Mouse (Mus musculus) layer of hippocampus, adult 2 months (tissue): ENCODE data around the gene Hist1h2ad. TPM values are rescaled to one million over a fixed set of nuclear protein-coding genes. Genes with fewer than 3 reads are reported as not detected.

Source experiments
- DNase-seq, 2 experiments: peaks; one replicate each; pipeline ENCODE4 v3.0.0; 2022; ENCODE audit warnings: low spot score in 2 of 2
- H3K27ac ChIP-seq: fragments of 200-600 bp; 2 replicates; pipeline ENCODE4 v1.8.1; 2022
- H3K4me3 ChIP-seq: fragments of 200-600 bp; 2 replicates; pipeline ENCODE4 v1.8.1; 2022; ENCODE audit warnings: mild to moderate bottlenecking
- CTCF ChIP-seq: fragments of 200-600 bp; conservative IDR thresholded peaks from 2 replicates; pipeline ENCODE4 v1.8.1; 2022; ENCODE audit warnings: antibody characterized with exemption, mild to moderate bottlenecking, moderate library complexity
- long read RNA-seq, 2 experiments: library from polyadenylated mRNA; stranded (forward); transcript quantifications; one replicate each; pipeline ENCODE4 v2.0.0; 2021; ENCODE audit warnings: borderline mapping rate in 2 of 2
- total RNA-seq, 2 experiments: library from RNA; stranded (reverse); gene quantifications; 2 replicates each; pipeline ENCODE4 v1.2.3; 2021

Hist1h2ad gene
- total RNA-seq, result 10 to 100 TPM in 1 of 2 experiments, 1 to 10 TPM in 1; 5.0 to 13.0 TPM
- long read RNA-seq, experiment 1, result 0 reads
- long read RNA-seq, experiment 2, result 0 reads

DNA sequence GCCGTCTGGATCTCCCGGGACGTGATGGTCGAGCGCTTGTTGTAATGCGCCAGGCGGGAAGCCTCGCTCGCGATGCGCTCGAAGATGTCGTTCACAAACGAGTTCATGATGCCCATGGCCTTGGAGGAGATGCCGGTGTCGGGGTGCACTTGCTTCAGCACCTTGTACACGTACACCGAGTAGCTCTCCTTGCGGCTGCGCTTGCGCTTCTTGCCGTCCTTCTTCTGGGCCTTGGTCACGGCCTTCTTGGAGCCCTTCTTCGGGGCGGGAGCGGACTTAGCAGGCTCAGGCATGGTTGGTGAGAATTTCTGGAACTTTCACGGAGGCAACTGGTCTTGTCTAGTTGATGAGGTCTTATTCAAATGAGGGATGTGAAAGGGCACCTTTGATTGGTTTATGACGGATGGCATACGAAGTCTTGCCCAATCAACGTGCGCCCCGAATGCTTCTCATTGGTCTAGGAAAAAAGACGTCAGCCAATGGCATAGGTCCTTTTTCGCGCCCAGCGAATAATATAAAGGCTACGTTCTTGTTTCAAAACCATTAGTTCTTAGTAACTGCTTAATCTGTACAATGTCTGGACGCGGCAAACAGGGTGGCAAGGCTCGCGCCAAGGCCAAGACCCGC, at the start of gene Hist1h2ad, which contains the start of gene Hist1h2bf:
Hist1h2ad (plus strand) TSS at position 484 of the 627 bp plus-strand sequence.
Hist1h2bf (minus strand) TSS at position 299 of the 627 bp plus-strand sequence.
- peak; percentile 89 to 97 for DNase-seq
- TF ChIP-seq CTCF, result 0 out of 2 replicates have a peak, but pooled peaks have one; percentile 6
- H3K4me3 ChIP-seq, result peak within 1 kb of the TSS; percentile 73
- peak within 1 kb of the TSS; percentile 76 for H3K27ac ChIP-seq

- peak; percentile 73 to 87 for DNase-seq
- H3K27ac ChIP-seq, result no peak overlapping the region
- peak; percentile 99 for TF ChIP-seq CTCF
- H3K4me3 ChIP-seq, result no peak overlapping the region
Measured at GRCm38 (mm10) chr13:23524654-23525053, 49.5 kb upstream of the Hist1h2ad start.

DNA sequence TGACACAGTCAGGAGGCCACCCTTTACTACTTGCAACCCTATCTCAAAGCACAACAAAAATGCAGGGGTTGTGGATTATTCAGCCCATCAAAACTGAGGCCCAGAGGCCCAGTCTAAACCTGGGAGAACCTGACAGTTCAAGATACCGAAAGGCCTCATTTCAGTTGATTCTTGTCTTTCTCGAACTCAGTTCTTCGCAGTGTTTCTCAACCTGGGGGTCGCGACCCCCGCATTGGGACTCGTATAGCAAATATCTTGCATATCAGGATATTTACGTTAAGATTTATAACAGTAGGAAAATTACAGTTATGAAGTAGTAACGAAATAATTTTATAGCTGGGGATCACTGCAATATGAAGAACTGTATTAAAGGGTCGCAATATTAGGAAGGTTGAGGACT, 48.3 kb upstream of the Hist1h2ad start:
- DNase-seq, result no peak
- TF ChIP-seq CTCF, result no peak
- H3K27ac ChIP-seq, result no peak overlapping the region
- H3K4me3 ChIP-seq, result peak overlapping the region; percentile 67

- peak overlapping the region; percentile 67 for H3K4me3 ChIP-seq
- no peak for TF ChIP-seq CTCF
- H3K27ac ChIP-seq, result peak overlapping the region; percentile 64
- DNase-seq, result peak; percentile 91 to 97
Measured at GRCm38 (mm10) chr13:23526312-23526711, 47.9 kb upstream of the Hist1h2ad start.

DNA sequence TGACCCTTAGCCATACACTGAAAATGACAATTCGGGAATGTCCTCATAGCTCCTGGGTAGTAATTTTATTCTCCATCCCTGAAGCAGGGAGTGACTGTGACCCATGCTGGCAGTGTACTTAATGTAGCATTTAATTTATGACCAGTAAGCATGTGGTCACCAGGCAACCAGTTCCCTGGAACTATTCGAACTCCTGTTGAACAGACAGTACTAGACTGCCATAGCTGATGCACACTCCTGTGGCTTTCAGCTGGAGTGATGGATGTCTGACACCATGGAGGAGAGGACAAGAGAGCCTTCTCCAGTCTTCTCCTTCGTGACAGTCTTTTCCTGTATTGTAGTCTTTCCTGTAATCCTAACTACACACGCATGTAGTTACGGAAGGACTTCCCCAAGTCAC, 45.2 kb upstream of the Hist1h2ad start:
- no peak for DNase-seq
- TF ChIP-seq CTCF, result no peak
- H3K4me3 ChIP-seq, result no peak overlapping the region
- no peak overlapping the region for H3K27ac ChIP-seq

DNA sequence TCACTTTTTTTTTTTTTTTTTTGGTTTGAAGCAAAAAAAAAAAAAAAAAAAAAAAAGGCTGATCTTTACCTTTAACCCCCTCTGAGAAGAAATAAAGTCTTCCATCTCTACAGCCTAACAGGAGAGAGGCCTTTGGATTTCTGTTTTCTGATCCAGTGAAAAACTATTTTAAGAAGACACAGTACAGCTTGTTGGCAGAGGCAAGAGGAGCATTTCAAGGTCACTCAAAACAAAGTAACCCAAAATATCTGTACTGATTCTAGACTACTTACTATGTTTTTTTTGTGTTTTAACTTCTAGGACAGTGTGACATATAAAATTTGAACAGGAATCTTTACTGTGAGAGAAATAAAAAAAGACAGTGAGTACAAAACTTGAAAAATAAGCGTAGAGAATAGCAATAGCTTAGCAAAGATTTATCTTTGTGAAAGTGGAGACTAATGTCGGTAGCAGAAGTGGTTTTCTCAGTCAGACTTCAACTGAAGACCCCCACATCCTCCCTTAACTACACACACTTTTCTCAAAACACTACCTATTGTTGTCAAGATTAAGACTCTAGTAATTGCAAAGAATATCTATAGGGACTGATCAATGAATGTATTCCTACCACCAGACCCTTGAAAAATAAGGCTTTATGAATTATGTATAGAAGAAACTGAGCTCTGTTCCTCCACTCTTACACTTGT, 44.6 kb upstream of the Hist1h2ad start:
- TF ChIP-seq CTCF, result no peak
- Histone ChIP-seq H3K4me3 (peak overlapping the region; percentile 68), H3K27ac (no peak overlapping the region)
- DNase-seq, result no peak

DNA sequence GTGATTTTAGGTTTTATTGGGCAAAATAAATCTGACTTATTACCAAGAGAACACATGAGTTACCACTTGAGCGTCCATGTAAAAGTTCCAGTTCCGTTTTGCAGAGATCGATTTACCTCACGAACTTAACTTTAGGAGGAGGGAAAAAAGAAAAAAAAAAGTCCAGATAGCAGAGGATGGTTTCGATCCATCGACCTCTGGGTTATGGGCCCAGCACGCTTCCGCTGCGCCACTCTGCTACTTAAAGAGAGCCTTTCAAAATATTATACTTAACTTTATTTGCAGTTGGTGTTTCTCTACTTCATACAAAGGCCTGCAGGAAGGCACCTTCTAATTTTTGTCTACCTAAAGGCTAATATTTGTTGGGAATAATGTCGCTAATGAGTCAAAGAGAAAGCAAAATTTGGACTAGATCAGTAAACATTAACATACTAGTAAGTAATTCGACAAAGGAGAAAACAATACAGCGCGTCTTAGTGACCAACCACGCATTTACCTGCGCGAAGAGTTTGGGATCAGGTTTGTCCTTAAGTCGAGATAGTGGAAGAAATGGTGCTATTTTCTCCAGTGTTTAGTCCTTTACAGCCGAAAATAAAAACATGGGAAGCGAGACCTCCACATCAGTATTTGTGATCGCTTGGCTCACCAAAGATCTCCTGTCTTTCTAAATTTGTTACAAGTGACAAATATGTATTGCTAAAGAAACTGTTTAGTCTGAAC, 43.8 kb upstream of the Hist1h2ad start:
- Histone ChIP-seq H3K27ac (peak overlapping the region; percentile 97), H3K4me3 (peak overlapping the region; percentile 68)
- no peak for TF ChIP-seq CTCF
- peak; percentile 67 to 70 for DNase-seq

DNA sequence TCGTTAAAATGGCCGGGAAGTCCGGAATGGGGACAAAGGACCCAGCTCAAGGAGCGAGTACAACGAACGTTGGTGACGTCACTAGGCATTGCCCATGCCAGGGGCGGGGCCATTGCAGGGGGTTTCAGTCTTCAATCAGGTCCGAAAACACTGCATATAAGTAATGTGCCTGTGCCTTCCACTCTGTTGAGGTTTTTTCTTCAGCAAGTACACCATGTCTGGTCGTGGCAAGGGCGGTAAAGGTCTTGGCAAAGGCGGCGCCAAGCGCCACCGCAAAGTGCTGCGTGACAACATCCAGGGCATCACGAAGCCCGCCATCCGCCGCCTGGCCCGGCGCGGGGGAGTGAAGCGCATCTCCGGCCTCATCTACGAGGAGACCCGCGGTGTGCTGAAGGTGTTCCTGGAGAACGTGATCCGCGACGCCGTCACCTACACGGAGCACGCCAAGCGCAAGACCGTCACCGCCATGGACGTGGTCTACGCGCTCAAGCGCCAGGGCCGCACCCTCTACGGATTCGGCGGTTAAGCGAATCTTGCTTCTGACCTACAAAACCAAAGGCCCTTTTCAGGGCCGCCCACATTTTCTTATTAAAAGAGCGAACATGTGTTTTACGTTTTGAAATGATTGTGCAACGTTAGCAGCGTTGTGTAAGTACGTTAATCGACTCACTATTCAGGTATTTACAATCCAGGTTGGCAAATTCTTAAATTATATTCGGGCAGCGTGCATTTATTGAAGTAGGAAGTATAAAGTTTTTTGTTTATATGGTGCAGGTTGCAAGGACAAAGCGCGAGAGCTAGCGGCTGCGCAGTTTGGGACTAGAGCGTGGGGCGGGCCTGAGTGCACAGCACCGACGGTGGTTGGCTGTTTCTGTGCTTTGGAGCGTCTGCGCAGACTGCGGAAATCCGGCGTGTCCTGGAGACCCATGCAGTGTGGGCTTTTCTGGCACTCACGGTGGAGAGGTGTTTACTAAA, 43.0 kb upstream of the Hist1h2ad start, which contains the start of gene Hist1h4h:
Hist1h4h (plus strand) TSS at position 150 of the 975 bp plus-strand sequence.
- no peak for TF ChIP-seq CTCF
- DNase-seq, result peak; percentile 97
- Histone ChIP-seq H3K27ac (peak within 1 kb of the TSS; percentile 97), H3K4me3 (peak within 1 kb of the TSS; percentile 68)

DNA sequence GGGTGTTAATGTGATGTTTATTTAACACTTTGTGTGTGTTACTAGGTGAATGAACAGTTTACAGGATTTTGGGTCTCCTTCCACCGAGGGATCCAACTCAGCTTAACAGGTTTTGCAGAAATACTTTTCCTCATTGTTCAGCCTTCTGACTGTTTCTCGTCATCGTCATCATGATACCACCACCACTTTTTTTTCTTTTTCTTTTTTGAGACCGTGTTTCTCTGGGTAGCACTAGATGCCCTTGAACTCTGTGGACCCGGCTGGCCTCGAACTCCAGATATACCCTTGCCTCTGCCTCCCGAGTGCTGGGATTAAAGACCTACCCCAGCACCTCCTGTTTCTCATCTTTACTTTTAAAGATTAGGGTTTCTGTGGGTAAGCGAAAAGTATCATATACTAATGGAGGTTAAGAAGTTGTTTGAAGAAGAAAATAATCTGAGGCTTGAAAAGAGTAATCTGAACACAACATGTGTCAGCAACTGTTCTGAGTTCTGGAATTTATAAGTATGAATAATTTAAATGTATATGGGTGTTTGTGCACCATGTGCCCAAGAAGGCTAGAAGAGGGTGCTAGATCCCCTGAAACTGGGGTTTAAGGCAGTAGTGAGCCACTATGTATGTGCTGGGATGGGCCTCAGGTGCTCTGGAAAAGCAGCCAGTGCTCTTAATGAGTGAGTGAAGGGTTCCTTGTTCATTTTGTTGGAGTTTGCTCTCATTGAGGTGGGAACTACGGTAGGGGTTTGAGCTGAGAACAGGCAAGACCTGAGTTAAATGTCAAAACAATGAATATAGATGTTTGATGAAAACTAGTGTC, 41.7 kb upstream of the Hist1h2ad start:
- Histone ChIP-seq H3K4me3 (peak overlapping the region; percentile 68), H3K27ac (peak overlapping the region; percentile 97)

DNA sequence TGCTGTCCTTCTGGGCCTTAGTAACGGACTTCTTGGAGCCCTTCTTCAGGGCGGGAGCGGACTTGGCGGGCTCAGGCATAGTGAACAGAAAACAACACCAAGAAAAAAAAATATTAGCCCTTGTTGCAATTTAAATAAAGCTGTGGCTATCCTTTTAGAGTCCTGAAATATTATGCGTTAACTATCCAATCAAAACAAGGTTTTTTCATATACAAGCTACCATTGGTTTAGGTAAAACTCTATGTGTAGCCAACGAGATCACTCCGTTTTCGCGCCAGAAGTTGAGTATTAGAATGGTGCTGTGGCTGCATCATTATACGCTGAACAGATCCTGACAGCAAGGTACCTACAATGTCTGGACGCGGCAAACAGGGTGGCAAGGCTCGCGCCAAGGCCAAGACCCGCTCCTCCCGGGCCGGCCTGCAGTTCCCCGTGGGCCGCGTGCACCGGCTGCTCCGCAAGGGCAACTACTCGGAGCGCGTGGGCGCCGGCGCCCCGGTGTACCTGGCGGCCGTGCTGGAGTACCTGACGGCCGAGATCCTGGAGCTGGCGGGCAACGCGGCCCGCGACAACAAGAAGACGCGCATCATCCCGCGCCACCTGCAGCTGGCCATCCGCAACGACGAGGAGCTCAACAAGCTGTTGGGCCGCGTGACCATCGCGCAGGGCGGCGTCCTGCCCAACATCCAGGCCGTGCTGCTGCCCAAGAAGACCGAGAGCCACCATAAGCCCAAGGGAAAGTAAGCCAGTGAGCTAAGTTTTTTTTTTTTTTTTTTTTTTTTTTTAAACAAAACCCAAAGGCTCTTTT, 40.4 kb upstream of the Hist1h2ad start, which contains the start of gene Hist1h2af:
Hist1h2af (plus strand) TSS at position 347 of the 808 bp plus-strand sequence.
- Histone ChIP-seq H3K27ac (peak within 1 kb of the TSS; percentile 53; the same call in 1 of the 2 replicates), H3K4me3 (peak within 1 kb of the TSS; percentile 68)
- peak; percentile 67 to 84 for DNase-seq

More for the DNA sequence above, 41.7 kb upstream of the Hist1h2ad start:
- no peak for TF ChIP-seq CTCF
- DNase-seq, result no peak
